Mouse (Mus musculus): ENCODE measurements around the gene Nav2.

DNA sequence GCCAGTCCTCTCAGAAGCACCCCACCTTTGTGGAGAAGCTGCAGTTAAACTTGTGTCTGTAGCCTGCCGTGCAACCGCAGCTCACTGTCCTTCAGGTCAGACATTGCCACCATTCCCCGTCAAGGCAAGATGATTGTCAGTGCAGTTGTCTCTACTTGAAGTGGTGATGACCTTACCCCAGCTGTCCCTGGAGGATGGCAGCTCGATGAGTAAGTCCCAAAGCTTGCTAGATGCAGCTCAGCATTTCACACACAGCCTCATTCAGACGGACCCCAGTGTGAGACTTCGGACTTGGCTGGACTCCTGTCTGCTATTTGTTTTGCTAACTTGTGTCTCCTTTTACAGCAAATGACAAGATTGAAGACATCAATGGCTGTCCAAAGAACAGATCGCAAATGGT, 463.5 kb downstream of the Nav2 start:
- TF ChIP-seq CTCF (conservative IDR thresholded peaks at IDR 0.05 in 1 of 2, IDR thresholded peaks at IDR 0.05 in 1 of 2; ENCODE audit: low read depth in 2 of 2, low read length in 2 of 2), result no peak
- no peak for TF ChIP-seq TBP (conservative IDR thresholded peaks at IDR 0.05; ENCODE audit: low read depth, low read length)
- no peak for TF ChIP-seq GABPA (IDR thresholded peaks at IDR 0.05; ENCODE audit: insufficient replicate concordance, low read depth, low read length)
- no peak for TF ChIP-seq CHD2 (IDR thresholded peaks at IDR 0.05; ENCODE audit: low read length)
- no peak for TF ChIP-seq POLR2A (IDR thresholded peaks at IDR 0.05; ENCODE audit: low read depth, low read length)
- no peak for TF ChIP-seq SMC3 (IDR thresholded peaks at IDR 0.05; ENCODE audit: low read depth, low read length)
- no peak for TF ChIP-seq EP300 (IDR thresholded peaks at IDR 0.05; ENCODE audit: low read length)
